Mouse (Mus musculus) kidney, adult 2 months (tissue): ENCODE measurements around the gene Spdye4b. TPM values are rescaled to one million over a fixed set of nuclear protein-coding genes. Genes with fewer than 3 reads are reported as not detected.
"Not testable (repeated sequence)": the region's sequence is repeated elsewhere in the genome, so short reads cannot be mapped to it uniquely, and the experiment has no call there.

Experiments
- DNase-seq: peaks from one replicate; pipeline ENCODE4 v3.0.0; 2021
- H3K27ac ChIP-seq: fragments of 200-500 bp; 2 replicates; pipeline ENCODE4 v1.5.1; 2012; ENCODE audit warnings: low read depth, low read length, control low read depth, inconsistent platforms; ENCODE audit not compliant: insufficient read depth
- H3K27me3 ChIP-seq: fragments of 200-500 bp; replicated peaks from 2 replicates; pipeline ENCODE4 v1.6.1; 2012; ENCODE audit warnings: mild to moderate bottlenecking, moderate library complexity, low read length, inconsistent platforms; ENCODE audit not compliant: control insufficient read depth, insufficient read depth
- H3K36me3 ChIP-seq: fragments of 200-500 bp; 2 replicates; pipeline ENCODE4 v1.6.1; 2012; ENCODE audit warnings: mild to moderate bottlenecking, moderate library complexity, low read length, inconsistent platforms; ENCODE audit not compliant: control insufficient read depth, insufficient read depth
- H3K4me1 ChIP-seq: fragments of 200-500 bp; 2 replicates; pipeline ENCODE4 v1.6.1; 2011; ENCODE audit warnings: low read length; ENCODE audit not compliant: control insufficient read depth, insufficient read depth
- H3K4me3 ChIP-seq: fragments of 200-500 bp; 2 replicates; pipeline ENCODE4 v1.5.1; 2011; ENCODE audit warnings: mild to moderate bottlenecking, low read depth, low read length, control low read depth; ENCODE audit not compliant: insufficient read depth
- CTCF ChIP-seq: fragments of 200-500 bp; conservative IDR thresholded peaks from 2 replicates; pipeline ENCODE4 v1.5.1; 2011; ENCODE audit warnings: low read depth, mild to moderate bottlenecking, control low read depth, low read length, moderate library complexity, mixed read lengths; ENCODE audit not compliant: insufficient read depth, insufficient read length
- POLR2A ChIP-seq: fragments of 200-500 bp; IDR thresholded peaks from one replicate; pipeline ENCODE4 v1.6.1; 2011; ENCODE audit warnings: low read depth, low read length, control low read depth
- WGBS: fragments of 180-500 bp; shearing (Covaris S2); methylation state at CpG from one replicate; pipeline ENCODE4 v1.1.7; 2018; 5-methylcytosine and 5-hydroxymethylcytosine counted together
- polyA plus RNA-seq: library from polyadenylated mRNA; depleted of rRNA; stranded (reverse); fragments of >200 nt; gene quantifications from 2 replicates; pipeline ENCODE4 v1.2.3, GENCODE M21; 2012

The Spdye4b gene
- polyA plus RNA-seq, 1 experiment = not detected

DNA sequence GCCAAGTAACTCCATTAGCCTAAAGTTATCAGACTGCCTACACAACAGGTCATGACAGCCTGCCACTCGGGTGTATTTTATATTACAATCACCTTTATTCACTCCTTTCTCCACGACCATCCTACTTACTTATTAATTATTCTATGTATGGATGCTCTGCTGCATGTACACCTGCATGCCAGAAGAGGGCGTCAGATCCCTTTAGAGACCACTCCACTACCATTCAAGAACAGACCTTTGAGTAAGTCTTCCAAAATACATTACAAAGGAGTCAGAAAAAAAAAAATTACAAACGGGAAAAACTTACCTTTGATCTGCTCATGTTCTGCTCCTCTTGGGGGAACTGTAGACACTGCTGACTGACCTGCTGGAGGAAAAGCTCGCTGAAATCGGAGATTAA is 1.6 kb upstream of the Spdye4b start:
- Histone ChIP-seq H3K4me3 (no peak overlapping the region), H3K27me3 (no peaks in the 10 kb centered on the region), H3K4me1 (no peaks in the 10 kb centered on the region), H3K36me3 (peaks cover 7% of the 10 kb centered on the region), H3K27ac (no peak overlapping the region)
- DNase-seq = peak; percentile 17
- 26% methylated on average over 6 of the region's 6 CpGs for WGBS
- TF ChIP-seq POLR2A (no peak), CTCF (peak; percentile 32; the same call in 1 of the 2 replicates)

DNA sequence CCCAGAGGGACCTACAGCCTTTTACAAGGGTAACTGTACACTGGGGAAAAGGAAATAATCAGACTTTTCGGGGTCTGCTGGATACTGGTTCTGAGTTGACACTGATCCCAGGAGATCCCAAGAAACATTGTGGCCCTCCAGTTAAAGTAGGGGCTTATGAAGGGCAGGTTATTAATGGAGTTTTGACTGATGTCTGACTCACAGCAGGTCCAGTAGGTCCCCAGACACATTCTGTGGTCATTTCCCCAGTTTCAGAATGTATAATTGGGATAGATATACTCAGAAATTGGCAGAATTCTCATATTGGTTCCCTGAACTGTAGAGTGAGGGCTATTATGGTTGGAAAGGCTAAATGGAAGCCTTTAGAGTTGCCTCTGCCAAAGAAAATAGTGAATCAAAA is 7.2 kb downstream of the Spdye4b start:
- H3K36me3 ChIP-seq, DNase-seq, H3K27me3 ChIP-seq, H3K27ac ChIP-seq, H3K4me1 ChIP-seq, H3K4me3 ChIP-seq: not testable (repeated sequence)
- 70% methylated on average over 1 of the region's 1 CpGs for WGBS

- DNase-seq = no peak
- no peaks in the 10 kb centered on the region for H3K36me3 ChIP-seq
- no peaks in the 10 kb centered on the region for H3K27me3 ChIP-seq
- no peaks in the 10 kb centered on the region for H3K4me1 ChIP-seq
- no peak for TF ChIP-seq CTCF
- TF ChIP-seq POLR2A = no peak
- 80% methylated on average over 8 of the region's 8 CpGs for WGBS
- H3K4me3 ChIP-seq = no peak overlapping the region
- H3K27ac ChIP-seq = no peak overlapping the region
Observed at GRCm38 (mm10) chr5:143192806-143193205, 12.0 kb downstream of the Spdye4b start.

- H3K4me1 ChIP-seq, H3K4me3 ChIP-seq, H3K27ac ChIP-seq, H3K36me3 ChIP-seq, DNase-seq, H3K27me3 ChIP-seq: not testable (repeated sequence)
- 56% methylated on average over 8 of the region's 8 CpGs for WGBS
Observed at GRCm38 (mm10) chr5:143194747-143195146, 13.9 kb downstream of the Spdye4b start.

DNA sequence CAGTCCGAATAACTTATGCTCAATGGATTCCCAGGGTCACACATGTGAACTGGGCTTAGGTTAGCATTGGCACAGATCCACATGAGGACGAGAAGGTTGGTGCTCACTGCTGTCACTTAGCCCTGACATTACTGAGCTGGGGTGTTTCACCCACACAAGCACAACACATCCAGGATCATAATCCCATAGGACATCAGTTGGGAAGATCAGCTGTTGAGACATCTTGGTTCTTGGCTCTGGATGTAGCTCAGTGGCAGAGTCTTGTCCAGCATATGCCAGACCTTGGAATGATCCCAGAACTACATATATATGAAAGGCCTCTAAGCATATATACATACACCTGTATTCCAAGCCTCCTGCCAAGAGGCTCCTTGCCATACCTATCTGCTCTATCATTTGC is 14.3 kb downstream of the Spdye4b start:
- WGBS = 58% methylated on average over 2 of the region's 2 CpGs
- H3K4me1 ChIP-seq = no peaks in the 10 kb centered on the region
- TF ChIP-seq CTCF = no peak
- TF ChIP-seq POLR2A = no peak

GRCm38 (mm10) chr5:143196506-143196905 is 15.7 kb downstream of the Spdye4b start:
- no peaks in the 10 kb centered on the region for H3K27me3 ChIP-seq
- H3K27ac ChIP-seq = no peak overlapping the region
- 87% methylated on average over 4 of the region's 4 CpGs for WGBS
- no peak for TF ChIP-seq CTCF
- TF ChIP-seq POLR2A = no peak
- H3K4me3 ChIP-seq = no peak overlapping the region
- no peak for DNase-seq
- H3K36me3 ChIP-seq = no peaks in the 10 kb centered on the region
- H3K4me1 ChIP-seq = no peaks in the 10 kb centered on the region

More for the DNA sequence above, 14.3 kb downstream of the Spdye4b start:
- no peaks in the 10 kb centered on the region for H3K27me3 ChIP-seq
- H3K36me3 ChIP-seq = no peaks in the 10 kb centered on the region
- DNase-seq = no peak
- H3K4me3 ChIP-seq = no peak overlapping the region
- no peak overlapping the region for H3K27ac ChIP-seq

DNA sequence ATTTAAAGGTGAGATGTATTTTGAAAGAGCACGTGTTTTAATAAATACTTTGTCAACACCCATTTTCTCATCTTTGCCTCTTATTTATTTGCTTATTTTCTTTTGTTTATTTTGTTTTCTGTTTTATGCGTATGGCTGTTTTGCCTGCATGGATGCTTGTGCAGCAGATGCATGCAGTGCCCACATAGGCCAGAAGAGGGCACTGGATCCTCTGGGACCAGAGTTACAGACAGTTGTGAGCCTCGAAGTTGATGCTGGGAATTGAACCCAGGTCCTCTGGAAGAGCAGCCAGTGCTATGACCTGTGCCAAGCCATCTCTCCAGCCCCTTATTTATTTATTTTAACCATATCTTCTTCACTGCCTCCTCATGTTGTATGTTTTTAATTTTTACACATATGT is 24.2 kb downstream of the Spdye4b start:
- no peak overlapping the region for H3K27ac ChIP-seq
- WGBS = 80% methylated on average over 3 of the region's 3 CpGs
- no peak for TF ChIP-seq POLR2A
- TF ChIP-seq CTCF = peak; percentile 32; the same call in 1 of the 2 replicates

GRCm38 (mm10) chr5:143213832-143214231 is 33.0 kb downstream of the Spdye4b start:
- H3K27ac ChIP-seq = no peak overlapping the region
- no peaks in the 10 kb centered on the region; the same call in 1 of the 2 replicates for H3K27me3 ChIP-seq
- 50% methylated on average over 2 of the region's 2 CpGs for WGBS
- no peak overlapping the region for H3K4me3 ChIP-seq
- no peak for DNase-seq
- H3K36me3 ChIP-seq = no peaks in the 10 kb centered on the region
- TF ChIP-seq CTCF (no peak), POLR2A (no peak)
- H3K4me1 ChIP-seq = no peaks in the 10 kb centered on the region

More for the DNA sequence above, 24.2 kb downstream of the Spdye4b start:
- no peak overlapping the region for H3K4me3 ChIP-seq
- no peaks in the 10 kb centered on the region for H3K27me3 ChIP-seq
- DNase-seq = no peak
- H3K36me3 ChIP-seq = no peaks in the 10 kb centered on the region
- no peaks in the 10 kb centered on the region for H3K4me1 ChIP-seq
